18 mouse cellular contexts compared by ENCODE assay signal in the genomic region with DNA sequence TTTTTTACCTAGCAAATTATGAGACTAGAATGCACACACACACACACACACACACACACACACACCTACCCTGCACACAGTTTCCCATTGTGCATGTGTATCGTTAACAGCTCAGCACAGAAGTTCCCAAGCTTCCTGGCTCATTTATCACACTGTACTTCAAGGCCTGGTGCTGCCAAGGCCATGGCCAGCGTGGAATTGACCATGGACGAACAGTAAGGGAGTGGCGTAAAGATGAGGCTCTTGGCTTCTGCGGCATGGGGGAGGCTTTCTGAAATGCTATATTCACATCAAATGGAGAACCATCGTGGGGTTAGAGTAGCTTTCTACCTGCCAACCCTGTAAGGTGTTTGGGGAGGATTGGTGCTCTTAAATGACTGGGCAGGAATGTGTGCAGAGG. TPM values are rescaled to one million over a fixed set of nuclear protein-coding genes. Genes with fewer than 3 reads are reported as not detected.
"Had no signal": no experiment of that assay in that cellular context is flagged by ENCODE, and none has a peak within 500 bp of the region (broad histone marks: within the 10 kb centered on the region; RNA-seq: fewer than 3 reads in every experiment).

No protein-coding gene starts in this region.

- H3K36me3 ChIP-seq: midbrain, embryonic 10.5 days; midbrain, embryonic 12.5 days; neural tube, embryonic 12.5 days; stomach, embryonic 15.5 days had no signal

- H3K9me3 ChIP-seq: midbrain, embryonic 12.5 days; neural tube, embryonic 12.5 days; stomach, embryonic 15.5 days had no signal

- DNase-seq: lung, adult 18-20 months; lung, embryonic 14.5 days; lung, postnatal 10 days; lung, postnatal 4 days; midbrain, embryonic 14.5 days; right cerebral cortex, postnatal 14 days; thymus, adult 2 months; thymus, postnatal 25 days; thymus, postnatal 4 days had no signal

- H3K4me3 ChIP-seq: midbrain, embryonic 10.5 days; midbrain, embryonic 12.5 days; myocyte; neural tube, embryonic 12.5 days; stomach, embryonic 15.5 days had no signal

- H3K27me3 ChIP-seq: neural tube, embryonic 12.5 days; stomach, embryonic 15.5 days had no signal

- ATAC-seq: midbrain, embryonic 16.5 days had no signal

- H3K4me2 ChIP-seq: lung, embryonic 14.5 days; midbrain, embryonic 12.5 days; neural tube, embryonic 12.5 days; stomach, embryonic 15.5 days had no signal

- H3K9ac ChIP-seq: lung, embryonic 14.5 days; midbrain, embryonic 12.5 days; neural tube, embryonic 12.5 days; stomach, embryonic 15.5 days had no signal

- H3K27ac ChIP-seq: midbrain, embryonic 10.5 days; midbrain, embryonic 12.5 days; neural tube, embryonic 12.5 days; stomach, embryonic 15.5 days; stomach, postnatal 0 days had no signal

- H3K4me1 ChIP-seq: midbrain, embryonic 12.5 days; neural tube, embryonic 12.5 days; stomach, embryonic 15.5 days had no signal

RNA-seq across cellular contexts. Expression of gene Rab33a, which starts 54.6 kb away (rescaled TPM):
- total RNA-seq: megakaryocyte, adult 5-6 weeks; neutrophil, adult 5-6 weeks had no signal
